Comparison of ENCODE assay signal across 37 mouse cellular contexts in genomic region chr5:107801234-107801633, GRCm38 (mm10). TPM values are rescaled to one million over a fixed set of nuclear protein-coding genes. Genes with fewer than 3 reads are reported as not detected.
"Had no signal": no experiment of that assay in that cellular context is flagged by ENCODE, and none has a peak within 500 bp of the region (broad histone marks: within the 10 kb centered on the region; RNA-seq: fewer than 3 reads in every experiment).

No protein-coding gene starts in this region.

- H3K9ac ChIP-seq: heart, embryonic 12.5 days; hindbrain, embryonic 12.5 days; hindbrain, embryonic 14.5 days; intestine, embryonic 15.5 days; kidney, embryonic 15.5 days; limb, embryonic 13.5 days; limb, embryonic 15.5 days; liver, embryonic 12.5 days; liver, embryonic 14.5 days had no signal

- H3K4me1 ChIP-seq: heart, embryonic 10.5 days; heart, embryonic 12.5 days; hindbrain, embryonic 10.5 days; hindbrain, embryonic 12.5 days; intestine, embryonic 15.5 days; kidney, embryonic 15.5 days; limb, embryonic 13.5 days; limb, embryonic 15.5 days; liver, embryonic 12.5 days had no signal

- ATAC-seq: hindbrain, embryonic 16.5 days; inflammation-experienced regulatory T-cells, adult 6 months; intestine, embryonic 15.5 days; intestine, postnatal 0 days; liver, embryonic 12.5 days had no signal

- H3K27ac ChIP-seq: gastrocnemius, adult 2 months; heart, adult 2 months; heart, embryonic 10.5 days; hindbrain, embryonic 10.5 days; hindbrain, embryonic 12.5 days; hindbrain, embryonic 14.5 days; intestine, embryonic 15.5 days; kidney, embryonic 15.5 days; kidney, postnatal 0 days; layer of hippocampus, adult 2 months; limb, embryonic 13.5 days; limb, embryonic 15.5 days; liver, embryonic 12.5 days; liver, embryonic 14.5 days had no signal

- H3K27me3 ChIP-seq: heart, embryonic 12.5 days; hindbrain, embryonic 12.5 days; intestine, embryonic 15.5 days; kidney, embryonic 15.5 days; limb, embryonic 13.5 days; limb, embryonic 15.5 days; liver, embryonic 12.5 days had no signal

- H3K9me3 ChIP-seq: heart, embryonic 10.5 days; heart, embryonic 12.5 days; hindbrain, embryonic 10.5 days; hindbrain, embryonic 12.5 days; intestine, embryonic 15.5 days; kidney, embryonic 15.5 days; limb, embryonic 13.5 days; limb, embryonic 15.5 days; liver, embryonic 12.5 days had no signal

- DNase-seq: gastrocnemius, adult 2 months; gastrocnemius, postnatal 10 days; gastrocnemius, postnatal 25 days; heart, adult 11 months; heart, adult 2 months; heart, postnatal 10 days; heart, postnatal 4 days; kidney, adult 2 months; kidney, adult 9 months; kidney, postnatal 14 days; kidney, postnatal 36 days; left cerebral cortex, postnatal 4 days had no signal

- H3K4me2 ChIP-seq: heart, embryonic 12.5 days; hindbrain, embryonic 12.5 days; hindbrain, embryonic 14.5 days; intestine, embryonic 15.5 days; kidney, embryonic 15.5 days; limb, embryonic 13.5 days; limb, embryonic 15.5 days; liver, embryonic 12.5 days had no signal

- H3K4me3 ChIP-seq: gastrocnemius, adult 2 months; heart, adult 2 months; heart, embryonic 10.5 days; heart, embryonic 12.5 days; hindbrain, embryonic 10.5 days; hindbrain, embryonic 12.5 days; intestine, embryonic 15.5 days; kidney, embryonic 15.5 days; layer of hippocampus, adult 2 months; limb, embryonic 13.5 days; limb, embryonic 15.5 days; liver, embryonic 12.5 days had no signal

RNA-seq across cellular contexts. Expression of gene Ube2d2b, which starts 28.7 kb away (rescaled TPM):
- total RNA-seq: gastrocnemius, adult 2 months; gastrocnemius, postnatal 10 days; gastrocnemius, postnatal 25 days; gastrocnemius, postnatal 4 days; heart, adult 2 months; heart, postnatal 10 days; heart, postnatal 25 days; heart, postnatal 4 days; layer of hippocampus, adult 2 months; layer of hippocampus, postnatal 10 days; layer of hippocampus, postnatal 25 days; left cerebral cortex, adult 8-10 months; left cerebral cortex, postnatal 10 days; left cerebral cortex, postnatal 25 days; left cerebral cortex, postnatal 4 days; liver, adult 2 months had no signal
- polyA plus RNA-seq: inflammation-experienced regulatory T-cells, adult 6 months; intestine, embryonic 15.5 days; intestine, postnatal 0 days; kidney, adult 2 months; kidney, postnatal 0 days; large intestine, adult 2 months; limb, embryonic 15.5 days; liver, adult 2 months had no signal
